Mouse (Mus musculus) kidney, postnatal 36 days (tissue): ENCODE data around the gene Grin3b.

Experiments
- DNase-seq, 2 experiments: peaks; one replicate each; pipeline ENCODE4 v3.0.0; 2021 to 2022; ENCODE audit warnings: mixed read lengths in 2 of 2

Grin3b gene

GRCm38 (mm10) chr10:80019471-80020131, 49.1 kb downstream of the Grin3b start:
- DNase-seq: no peak

GRCm38 (mm10) chr10:80020191-80020590, 49.7 kb downstream of the Grin3b start:
- DNase-seq: no peak

GRCm38 (mm10) chr10:80020603-80021319, 50.2 kb downstream of the Grin3b start:
- DNase-seq: no peak

- DNase-seq: no peak
These were observed 50.8 kb downstream of the Grin3b start for GRCm38 (mm10) chr10:80021320-80021641.

- DNase-seq: no peak
These were observed 51.6 kb downstream of the Grin3b start for GRCm38 (mm10) chr10:80022164-80022563.

- DNase-seq: no peak
These were observed 52.3 kb downstream of the Grin3b start for GRCm38 (mm10) chr10:80022806-80023205.

- DNase-seq: no peak
These were observed 53.2 kb downstream of the Grin3b start for GRCm38 (mm10) chr10:80023758-80024157.

- DNase-seq: no peak
These were observed 53.9 kb downstream of the Grin3b start for GRCm38 (mm10) chr10:80024229-80025043.

- DNase-seq: no peak
These were observed 54.5 kb downstream of the Grin3b start for GRCm38 (mm10) chr10:80025044-80025347.

- no peak for DNase-seq
These were observed 54.9 kb downstream of the Grin3b start for GRCm38 (mm10) chr10:80025463-80025862.

GRCm38 (mm10) chr10:80025889-80026288, 55.4 kb downstream of the Grin3b start:
- DNase-seq: peak in 1 of 2 experiments; percentile 38
